Mouse (Mus musculus) forebrain, embryonic 16.5 days (tissue): ENCODE data around the gene Ppfia3. TPM values are rescaled to one million over a fixed set of nuclear protein-coding genes. Genes with fewer than 3 reads are reported as not detected.
A peak's percentile ranks its signal among the peaks of the same experiment; 100 is the strongest.

Source experiments
- ATAC-seq: fragments of 200-750 bp; cut with Nextera tagmentation; 2 replicates; pipeline ENCODE4 v1.8.0; 2017; ENCODE audit warnings: mild to moderate bottlenecking, moderate library complexity
- H3K27ac ChIP-seq: fragments of 300-500 bp; sonication (generic); 2 replicates; pipeline ENCODE4 v1.5.1; 2014; ENCODE audit warnings: low read length, control low read depth
- H3K27me3 ChIP-seq: fragments of 300-500 bp; sonication (generic); replicated peaks from 2 replicates; pipeline ENCODE4 v1.6.1; 2014; ENCODE audit warnings: low read length; ENCODE audit not compliant: control insufficient read depth, insufficient read depth
- H3K36me3 ChIP-seq: fragments of 300-500 bp; sonication (generic); 2 replicates; pipeline ENCODE4 v1.6.1; 2014; ENCODE audit not compliant: control insufficient read depth, insufficient read depth
- H3K4me1 ChIP-seq: fragments of 300-500 bp; sonication (generic); replicated peaks from 2 replicates; pipeline ENCODE4 v1.6.1; 2014; ENCODE audit warnings: low read length; ENCODE audit not compliant: control insufficient read depth, insufficient read depth
- H3K4me2 ChIP-seq: fragments of 300-500 bp; sonication (generic); 2 replicates; pipeline ENCODE4 v1.6.1; 2014; ENCODE audit warnings: mild to moderate bottlenecking, low read length, control low read depth
- H3K4me3 ChIP-seq: fragments of 300-500 bp; sonication (generic); replicated peaks from 2 replicates; pipeline ENCODE4 v1.5.1; 2014; ENCODE audit warnings: mild to moderate bottlenecking, low read length, control low read depth
- H3K9ac ChIP-seq: fragments of 300-500 bp; sonication (generic); replicated peaks from 2 replicates; pipeline ENCODE4 v1.6.1; 2014; ENCODE audit warnings: low read depth, low read length, control low read depth
- H3K9me3 ChIP-seq: fragments of 300-500 bp; sonication (generic); 2 replicates; pipeline ENCODE4 v1.6.1; 2016; ENCODE audit warnings: low read length; ENCODE audit not compliant: control insufficient read depth
- WGBS: fragments of 180-500 bp; shearing (Covaris S2); extraction: QIAGEN DNeasy Blood & Tissue Kit; methylation state at CpG from one replicate; pipeline ENCODE4 v1.1.7; 2014; 5-methylcytosine and 5-hydroxymethylcytosine counted together
- polyA plus RNA-seq: library from polyadenylated mRNA; unstranded; fragments of >200 nt; fragmentation: Nextera tagmentation; extraction: Ambion mirVana; gene quantifications from 2 replicates; pipeline ENCODE4 v1.2.1, GENCODE M21; 2015

Ppfia3 gene
- polyA plus RNA-seq, 1 experiment from 2014 or later = 19.7 TPM

DNA sequence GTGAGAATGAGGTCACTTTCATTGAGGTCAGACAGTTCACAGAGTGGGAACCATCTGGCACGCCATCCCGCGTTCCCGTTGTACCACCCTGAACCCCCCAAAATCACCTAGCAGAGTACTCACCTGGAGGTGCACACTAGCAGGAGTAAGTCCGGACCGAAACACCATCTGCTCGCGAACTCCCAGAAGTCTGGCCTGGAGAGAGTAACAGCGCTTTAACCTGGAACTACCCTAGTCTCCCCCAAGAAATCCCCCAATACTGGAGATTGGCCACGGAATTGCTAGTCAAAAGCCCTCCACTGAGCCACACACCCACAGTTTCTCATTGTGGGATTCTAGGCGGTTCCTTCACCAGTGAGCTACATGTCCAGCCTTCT lies 26.8 kb downstream of the Ppfia3 start:
- ATAC-seq = no peak
- Histone ChIP-seq H3K9me3 (no peaks in the 10 kb centered on the region), H3K4me2 (peak overlapping the region; percentile 55), H3K9ac (peak overlapping the region; percentile 51), H3K27me3 (peaks cover 6% of the 10 kb centered on the region), H3K36me3 (peaks cover under 1% of the 10 kb centered on the region; the same call in 1 of the 2 replicates), H3K27ac (no peak overlapping the region), H3K4me1 (peaks cover 26% of the 10 kb centered on the region), H3K4me3 (peak overlapping the region; percentile 44)
- 1% methylated on average over 11 of the region's 11 CpGs for WGBS

DNA sequence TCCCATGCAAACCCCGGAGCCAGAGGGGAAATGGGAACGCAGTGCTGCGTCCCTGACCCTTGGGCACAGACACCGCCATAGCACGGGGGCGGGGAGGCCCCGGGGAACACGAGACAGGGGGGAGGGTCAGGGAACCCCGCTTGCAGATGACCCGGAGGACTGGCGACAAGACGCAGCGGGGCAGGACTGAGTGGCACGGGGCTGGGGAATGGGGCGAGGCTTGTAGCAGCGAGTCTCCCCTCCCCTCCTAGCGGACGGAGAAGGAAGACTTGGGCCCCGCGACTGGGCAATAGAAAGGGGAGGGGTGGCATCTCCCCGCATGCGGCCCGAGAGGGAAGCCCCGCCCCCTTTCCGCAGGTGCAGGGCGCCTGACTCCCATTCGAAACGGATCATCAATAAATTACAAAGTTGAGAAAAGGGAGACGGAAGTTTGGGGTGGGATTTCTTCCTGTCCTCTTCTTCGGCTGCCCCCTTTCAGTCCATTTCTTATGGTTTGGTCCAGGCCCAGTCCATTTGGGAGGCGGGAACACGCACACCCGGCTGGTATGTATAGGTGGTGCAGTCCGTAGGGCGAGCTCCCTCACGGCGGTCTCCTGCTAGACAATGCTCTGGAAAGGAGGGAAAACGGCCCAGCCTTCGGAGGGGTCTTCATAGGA lies 27.3 kb downstream of the Ppfia3 start:
- WGBS = 1% methylated on average over 35 of the region's 39 CpGs
- Histone ChIP-seq H3K9ac (peak overlapping the region; percentile 51), H3K4me2 (peak overlapping the region; percentile 55), H3K4me1 (peaks cover 26% of the 10 kb centered on the region), H3K36me3 (no peaks in the 10 kb centered on the region), H3K27ac (no peak overlapping the region), H3K9me3 (no peaks in the 10 kb centered on the region), H3K4me3 (peak overlapping the region; percentile 44), H3K27me3 (peaks cover 6% of the 10 kb centered on the region)
- peak; percentile 84 for ATAC-seq

DNA sequence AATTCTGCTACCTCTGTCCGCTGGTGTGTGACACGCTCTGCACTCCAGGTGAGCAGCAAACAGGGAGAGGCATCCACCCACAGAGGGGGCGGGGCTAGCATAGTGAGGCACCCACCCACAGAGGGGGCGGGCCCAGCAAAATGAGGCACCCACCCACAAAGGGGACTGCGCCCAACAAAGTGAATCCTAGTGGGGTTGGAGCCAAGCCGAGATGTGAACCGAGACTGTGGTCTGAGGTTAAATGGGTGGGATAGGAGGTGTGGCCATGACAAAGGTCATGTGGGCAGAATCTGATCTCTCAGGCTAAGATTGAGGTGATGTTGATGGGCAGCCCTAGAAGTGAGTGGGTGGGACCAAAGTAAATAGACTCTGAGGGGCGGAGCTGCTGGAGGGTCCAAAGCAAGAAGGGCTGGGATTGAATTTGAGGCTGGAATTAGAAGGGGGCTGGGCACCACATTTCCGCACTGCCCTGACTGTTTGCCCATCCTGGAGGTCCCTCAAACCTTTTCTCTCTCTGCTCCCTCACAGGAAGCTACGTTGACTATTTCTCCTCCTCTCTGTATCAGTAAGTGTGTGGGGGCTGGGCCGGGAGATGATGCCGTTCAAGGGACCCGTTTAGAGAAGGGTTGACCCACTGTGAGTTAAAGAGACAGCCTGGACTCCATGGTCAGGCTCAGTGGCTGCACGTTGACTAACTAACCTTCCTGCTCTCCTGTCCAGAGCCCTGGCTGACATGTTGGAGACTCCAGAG lies 28.5 kb downstream of the Ppfia3 start:
- Histone ChIP-seq H3K27ac (no peak overlapping the region), H3K36me3 (no peaks in the 10 kb centered on the region), H3K4me1 (peaks cover 27% of the 10 kb centered on the region), H3K9ac (no peak overlapping the region), H3K9me3 (no peaks in the 10 kb centered on the region), H3K27me3 (peaks cover 6% of the 10 kb centered on the region), H3K4me2 (no peak overlapping the region), H3K4me3 (no peak overlapping the region)
- ATAC-seq = no peak
- WGBS = 5% methylated on average over 14 of the region's 14 CpGs

DNA sequence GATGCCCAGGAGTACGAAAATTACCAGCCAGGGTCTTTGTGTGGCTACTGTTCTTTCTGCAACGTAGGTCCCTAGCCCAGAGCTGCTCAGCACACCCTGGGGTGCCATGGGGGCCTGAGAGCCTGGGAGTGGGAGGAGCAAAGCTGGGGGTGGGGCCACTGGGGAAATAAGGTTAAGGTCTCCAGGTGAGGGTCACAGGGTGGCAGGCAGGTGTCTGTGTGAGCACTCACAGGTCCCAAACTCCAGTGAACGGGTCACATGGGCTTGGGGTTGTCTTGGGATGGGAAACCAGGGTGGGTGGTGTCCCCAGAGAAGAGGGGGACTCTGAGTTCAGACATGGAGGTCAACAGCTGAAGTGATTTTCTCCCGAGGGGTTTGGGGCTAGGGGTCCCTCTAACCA lies 29.4 kb downstream of the Ppfia3 start:
- H3K27ac ChIP-seq = no peak overlapping the region
- peaks cover 36% of the 10 kb centered on the region for H3K4me1 ChIP-seq
- H3K4me2 ChIP-seq = no peak overlapping the region
- H3K4me3 ChIP-seq = no peak overlapping the region
- H3K27me3 ChIP-seq = peaks cover 6% of the 10 kb centered on the region
- H3K9me3 ChIP-seq = no peaks in the 10 kb centered on the region
- no peak overlapping the region for H3K9ac ChIP-seq
- H3K36me3 ChIP-seq = no peaks in the 10 kb centered on the region
- 9% methylated on average over 4 of the region's 4 CpGs for WGBS
- no peak for ATAC-seq

DNA sequence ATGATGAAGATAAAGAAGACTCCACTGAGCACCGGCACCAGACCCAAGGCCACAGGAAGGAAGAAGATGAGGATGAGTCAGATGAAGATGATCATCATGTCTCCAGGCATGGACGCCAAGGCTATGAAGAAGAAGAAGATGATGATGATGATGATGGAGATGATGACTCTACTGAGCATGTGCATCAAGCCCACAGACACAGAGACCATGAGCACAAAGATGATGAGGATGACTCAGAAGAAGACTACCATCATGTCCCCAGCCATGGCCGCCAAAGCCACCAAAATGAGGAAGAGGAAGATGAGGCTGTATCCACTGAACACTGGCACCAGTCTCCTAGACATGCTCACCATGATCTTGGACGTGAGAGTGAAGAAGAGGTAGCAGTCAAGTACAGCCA lies 30.5 kb downstream of the Ppfia3 start:
- Histone ChIP-seq H3K9ac (no peak overlapping the region), H3K9me3 (no peaks in the 10 kb centered on the region), H3K4me1 (peaks cover 36% of the 10 kb centered on the region), H3K4me3 (no peak overlapping the region), H3K27ac (no peak overlapping the region), H3K36me3 (no peaks in the 10 kb centered on the region), H3K27me3 (peaks cover 6% of the 10 kb centered on the region), H3K4me2 (no peak overlapping the region)
- ATAC-seq = no peak
- WGBS = 87% methylated on average over 4 of the region's 4 CpGs

DNA sequence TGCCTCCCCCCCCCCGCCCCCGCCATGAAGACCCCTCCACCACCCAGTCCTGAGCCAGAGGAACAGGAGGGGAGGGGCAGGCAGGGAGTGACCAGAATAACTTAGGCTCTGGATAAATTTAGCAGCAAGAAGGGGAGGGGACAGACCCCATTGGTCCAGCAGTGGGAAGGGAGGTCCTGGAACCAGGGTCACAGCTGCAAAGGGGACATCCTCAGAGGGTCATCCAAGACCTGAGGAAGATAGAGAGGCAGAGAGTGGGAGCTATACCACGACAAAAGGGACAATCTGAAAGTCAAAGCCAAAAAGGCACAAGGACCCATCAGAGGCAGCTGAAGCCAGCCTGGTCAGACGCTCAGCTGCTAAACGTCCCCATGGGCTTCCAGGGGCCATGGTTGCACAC lies 31.8 kb downstream of the Ppfia3 start, which contains the start of gene Hrc:
Gene Hrc, plus strand, starts transcription at position 235 of the 400 bp plus-strand sequence.
- Histone ChIP-seq H3K9ac (no peak within 1 kb of the TSS), H3K27me3 (peaks cover 6% of the 10 kb centered on the region), H3K9me3 (no peaks in the 10 kb centered on the region), H3K4me1 (peaks cover 24% of the 10 kb centered on the region), H3K4me3 (no peak within 1 kb of the TSS), H3K4me2 (peak within 1 kb of the TSS; percentile 89; the same call in 1 of the 2 replicates), H3K27ac (no peak within 1 kb of the TSS), H3K36me3 (no peaks in the 10 kb centered on the region)
- 35% methylated on average over 5 of the region's 5 CpGs for WGBS
- ATAC-seq = no peak

DNA sequence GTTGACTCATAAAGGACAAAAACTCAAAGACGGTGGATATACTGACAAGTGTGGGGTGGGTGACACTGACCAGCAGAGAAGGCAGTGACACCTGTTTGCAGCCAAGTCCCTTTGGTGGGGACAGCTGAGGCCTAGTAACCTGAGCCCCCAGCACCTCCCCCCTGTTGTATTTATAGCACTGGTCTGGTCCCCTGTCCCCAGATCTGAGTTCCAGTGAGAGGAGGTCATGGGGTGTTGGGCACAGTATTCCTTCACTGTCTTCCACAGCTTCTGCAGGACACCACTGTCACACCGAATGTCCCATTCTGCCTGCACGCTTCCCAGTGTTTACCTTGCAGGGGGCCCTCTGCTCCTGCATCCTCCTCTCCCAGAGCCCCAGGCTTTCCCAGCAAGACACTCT lies 32.2 kb downstream of the Ppfia3 start:
- Histone ChIP-seq H3K4me1 (peaks cover 19% of the 10 kb centered on the region), H3K4me2 (no peak overlapping the region), H3K27me3 (peaks cover 6% of the 10 kb centered on the region), H3K9ac (no peak overlapping the region), H3K9me3 (no peaks in the 10 kb centered on the region), H3K36me3 (no peaks in the 10 kb centered on the region), H3K4me3 (no peak overlapping the region), H3K27ac (no peak overlapping the region)
- no peak for ATAC-seq
- WGBS = 50% methylated on average over 3 of the region's 3 CpGs

DNA sequence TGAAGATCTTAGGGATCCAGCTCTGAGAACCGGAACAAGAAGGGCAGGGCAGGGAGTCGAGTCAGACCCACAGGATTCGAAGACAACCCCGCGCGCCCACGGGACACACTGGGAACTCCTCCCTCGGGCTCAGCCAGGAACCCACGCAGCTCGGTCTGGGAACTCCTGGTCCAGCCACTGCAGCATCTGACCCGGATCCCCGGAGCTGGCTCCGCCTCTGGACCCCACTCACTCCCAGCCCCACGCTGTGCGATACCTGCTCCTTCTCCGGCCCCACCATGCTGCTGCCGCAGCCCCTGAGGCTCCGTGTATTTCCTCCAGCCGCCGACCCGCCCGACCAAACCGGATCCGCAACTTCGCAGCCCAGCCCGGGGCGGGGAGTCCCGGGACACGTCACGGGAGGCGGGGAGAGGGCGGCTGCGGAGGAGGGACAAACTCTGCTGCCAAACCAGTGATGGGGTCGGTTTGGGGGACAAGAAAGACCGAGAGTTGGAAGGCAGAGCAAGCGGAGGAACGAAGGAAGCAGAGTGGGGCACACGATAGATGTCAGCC lies 33.3 kb downstream of the Ppfia3 start, which contains the start of gene Trpm4:
Gene Trpm4, minus strand, starts transcription at position 350 of the 552 bp plus-strand sequence.
- peak within 1 kb of the TSS; percentile 89 for H3K4me2 ChIP-seq
- peak within 1 kb of the TSS; percentile 65 for H3K4me3 ChIP-seq
- H3K9ac ChIP-seq = peak within 1 kb of the TSS; percentile 70
- H3K27ac ChIP-seq = no peak within 1 kb of the TSS
- H3K9me3 ChIP-seq = no peaks in the 10 kb centered on the region
- WGBS = under 1% methylated on average over 38 of the region's 38 CpGs
- H3K36me3 ChIP-seq = no peaks in the 10 kb centered on the region
- ATAC-seq = peak; percentile 84
- H3K4me1 ChIP-seq = peaks cover 12% of the 10 kb centered on the region
- peaks cover 6% of the 10 kb centered on the region for H3K27me3 ChIP-seq

DNA sequence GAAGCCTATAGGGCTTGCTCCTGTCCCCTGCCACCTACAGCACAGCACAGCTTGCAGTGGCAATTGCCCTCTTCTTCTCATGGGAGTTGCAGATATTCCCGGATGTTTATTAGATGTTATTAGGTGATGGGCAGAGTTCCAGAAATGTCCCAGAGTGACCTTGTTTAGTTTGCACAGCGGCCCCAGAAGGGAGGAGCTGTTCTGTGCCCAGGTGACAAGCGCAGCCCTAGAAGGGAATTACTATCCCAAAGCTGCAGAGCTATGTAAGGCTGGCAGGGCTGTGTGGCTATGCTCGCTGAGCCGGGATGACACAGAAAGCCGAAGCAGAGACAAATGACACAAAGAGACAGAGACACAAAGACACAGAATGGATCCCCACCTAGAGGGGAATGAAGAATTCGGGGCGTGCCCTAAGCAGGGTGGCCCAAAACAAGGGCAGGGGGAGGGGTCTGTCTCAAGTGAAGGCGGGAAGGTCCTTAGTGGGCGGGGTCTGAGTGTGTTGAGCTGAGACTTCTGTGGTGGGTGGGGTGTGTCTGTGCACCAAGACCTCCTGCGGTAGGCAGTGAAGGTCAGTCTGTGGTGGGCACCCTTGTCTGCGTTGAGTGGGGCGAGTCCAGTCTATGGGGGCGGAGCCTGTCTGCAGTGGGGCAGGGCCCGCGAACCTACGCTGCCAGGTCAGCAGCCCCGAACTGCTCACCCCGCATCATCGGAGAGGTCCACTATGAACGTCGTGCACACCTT lies 34.0 kb downstream of the Ppfia3 start:
- Histone ChIP-seq H3K9me3 (no peaks in the 10 kb centered on the region), H3K36me3 (no peaks in the 10 kb centered on the region), H3K4me2 (peak overlapping the region; percentile 89), H3K4me1 (peaks cover 11% of the 10 kb centered on the region), H3K4me3 (peak overlapping the region; percentile 65), H3K9ac (peak overlapping the region; percentile 70), H3K27me3 (peaks cover 6% of the 10 kb centered on the region), H3K27ac (no peak overlapping the region)
- WGBS = 2% methylated on average over 22 of the region's 22 CpGs
- ATAC-seq = peak; percentile 33
